Mouse (Mus musculus) neural tube, embryonic 12.5 days (tissue): Measurements from ENCODE around the gene Sspo. TPM values are rescaled to one million over a fixed set of nuclear protein-coding genes. Genes with fewer than 3 reads are reported as not detected.

Source experiments
- ATAC-seq: fragments of 200-750 bp; cut with Nextera tagmentation; 2 replicates; pipeline ENCODE4 v1.8.0; 2017; ENCODE audit warnings: low read depth, mild to moderate bottlenecking, moderate TSS enrichment, moderate library complexity; ENCODE audit not compliant: low FRiP score
- H3K27ac ChIP-seq: fragments of 300-500 bp; sonication (generic); 2 replicates; pipeline ENCODE4 v1.5.1; 2016
- H3K27me3 ChIP-seq: fragments of 300-500 bp; sonication (generic); replicated peaks from 2 replicates; pipeline ENCODE4 v1.6.1; 2016; ENCODE audit warnings: mild to moderate bottlenecking
- H3K36me3 ChIP-seq: fragments of 300-500 bp; sonication (generic); 2 replicates; pipeline ENCODE4 v1.6.1; 2016; ENCODE audit warnings: mild to moderate bottlenecking
- H3K4me1 ChIP-seq: fragments of 300-500 bp; sonication (generic); 2 replicates; pipeline ENCODE4 v1.6.1; 2016
- H3K4me2 ChIP-seq: fragments of 300-500 bp; sonication (generic); replicated peaks from 2 replicates; pipeline ENCODE4 v1.6.1; 2016; ENCODE audit warnings: mild to moderate bottlenecking
- H3K4me3 ChIP-seq: fragments of 300-500 bp; sonication (generic); 2 replicates; pipeline ENCODE4 v1.5.1; 2016
- H3K9ac ChIP-seq: fragments of 300-500 bp; sonication (generic); 2 replicates; pipeline ENCODE4 v1.6.1; 2016; ENCODE audit warnings: mild to moderate bottlenecking
- H3K9me3 ChIP-seq: fragments of 300-500 bp; sonication (generic); 2 replicates; pipeline ENCODE4 v1.6.1; 2016; ENCODE audit warnings: mild to moderate bottlenecking
- WGBS: fragments of 180-500 bp; shearing (Covaris S2); methylation state at CpG from one replicate; pipeline ENCODE4 v1.1.7; 2016; 5-methylcytosine and 5-hydroxymethylcytosine counted together
- polyA plus RNA-seq: library from polyadenylated mRNA; unstranded; fragments of >200 nt; fragmentation: Nextera tagmentation; extraction: Ambion mirVana; gene quantifications from 2 replicates; pipeline ENCODE4 v1.2.1, GENCODE M21; 2016

Sspo gene
- 0.28 and 0.63 TPM in 2 replicates for polyA plus RNA-seq

DNA sequence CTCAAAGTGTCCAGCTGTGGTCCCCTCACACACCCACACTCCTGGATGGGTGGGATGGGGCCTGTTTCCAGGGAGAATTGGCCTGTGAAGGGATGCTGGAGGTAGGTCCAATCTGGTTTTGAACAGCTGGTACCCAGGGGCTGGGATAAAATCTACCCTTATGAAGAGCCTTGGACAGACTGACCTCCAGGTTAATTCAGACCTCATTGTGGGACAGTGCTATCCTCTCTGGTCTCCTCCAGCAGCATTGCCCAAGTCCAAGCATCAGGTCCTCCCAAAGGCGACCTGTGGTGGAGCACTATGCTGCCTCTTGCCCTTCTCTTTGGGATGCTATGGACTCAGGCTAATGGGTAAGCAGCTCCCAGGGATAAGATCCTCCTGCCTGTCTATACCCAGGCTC lies at the start of gene Sspo:
TSS of gene Sspo (plus strand) at position 301 of the 400 bp plus-strand sequence.
- Histone ChIP-seq H3K9me3 (no peaks in the 10 kb centered on the region), H3K27ac (no peak within 1 kb of the TSS), H3K4me1 (peaks cover 8% of the 10 kb centered on the region), H3K4me2 (no peak within 1 kb of the TSS), H3K9ac (no peak within 1 kb of the TSS), H3K4me3 (no peak within 1 kb of the TSS), H3K27me3 (no peaks in the 10 kb centered on the region), H3K36me3 (no peaks in the 10 kb centered on the region)
- ATAC-seq: no peak
- whole genome bisulfite sequencing: 88% methylated on average over 1 of the region's 1 CpGs

DNA sequence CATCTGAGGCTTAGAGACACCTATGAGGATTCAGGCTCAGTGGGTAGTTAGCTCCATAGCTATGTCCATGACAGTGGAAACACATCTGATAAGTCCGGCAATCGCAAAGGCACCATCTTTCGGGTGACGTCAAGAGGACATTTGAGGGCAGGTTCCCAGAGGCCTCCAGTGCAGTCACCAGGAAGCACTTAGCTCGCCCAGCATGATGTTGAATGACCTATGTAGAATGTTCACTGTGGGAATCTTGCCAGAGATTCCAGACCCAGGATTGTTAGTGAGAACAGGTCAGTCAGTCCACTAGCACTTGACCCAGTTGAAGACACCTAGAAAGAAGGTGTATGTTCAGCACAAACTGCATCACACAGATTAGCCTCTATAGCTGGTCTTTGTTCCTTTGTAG lies 48.1 kb upstream of the Sspo start:
- H3K4me2 ChIP-seq: no peak overlapping the region
- H3K9me3 ChIP-seq: no peaks in the 10 kb centered on the region
- H3K27ac ChIP-seq: no peak overlapping the region
- H3K9ac ChIP-seq: no peak overlapping the region
- no peak overlapping the region for H3K4me3 ChIP-seq
- ATAC-seq: no peak
- H3K27me3 ChIP-seq: no peaks in the 10 kb centered on the region
- 94% methylated on average over 5 of the region's 5 CpGs for WGBS
- H3K4me1 ChIP-seq: peaks cover 19% of the 10 kb centered on the region
- peaks cover 15% of the 10 kb centered on the region for H3K36me3 ChIP-seq

DNA sequence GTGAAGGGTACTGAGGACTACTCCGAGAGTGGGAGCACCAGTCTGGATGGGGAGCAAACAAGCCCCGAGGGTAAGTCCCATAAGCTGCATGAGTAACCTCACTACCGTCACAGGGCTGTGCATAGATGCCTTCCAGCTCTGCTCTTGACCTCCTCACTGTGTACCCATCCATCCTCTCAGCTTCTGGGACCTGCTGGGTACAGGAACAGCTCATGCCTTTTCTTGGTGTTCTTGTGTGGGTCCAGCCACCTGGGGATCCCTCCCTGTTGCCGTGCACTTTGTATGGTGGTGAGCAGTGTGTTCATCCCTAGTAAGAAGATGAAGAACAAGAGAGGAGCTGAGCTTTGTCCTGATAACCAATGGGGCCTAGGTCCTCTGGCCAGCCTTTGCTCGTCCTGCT lies 44.0 kb upstream of the Sspo start:
- no peak for ATAC-seq
- H3K36me3 ChIP-seq: peaks cover 57% of the 10 kb centered on the region
- 96% methylated on average over 5 of the region's 5 CpGs for WGBS
- H3K27me3 ChIP-seq: no peaks in the 10 kb centered on the region
- H3K4me1 ChIP-seq: no peaks in the 10 kb centered on the region
- H3K4me3 ChIP-seq: no peak overlapping the region
- no peak overlapping the region for H3K9ac ChIP-seq
- H3K4me2 ChIP-seq: no peak overlapping the region
- no peaks in the 10 kb centered on the region for H3K9me3 ChIP-seq
- H3K27ac ChIP-seq: no peak overlapping the region

DNA sequence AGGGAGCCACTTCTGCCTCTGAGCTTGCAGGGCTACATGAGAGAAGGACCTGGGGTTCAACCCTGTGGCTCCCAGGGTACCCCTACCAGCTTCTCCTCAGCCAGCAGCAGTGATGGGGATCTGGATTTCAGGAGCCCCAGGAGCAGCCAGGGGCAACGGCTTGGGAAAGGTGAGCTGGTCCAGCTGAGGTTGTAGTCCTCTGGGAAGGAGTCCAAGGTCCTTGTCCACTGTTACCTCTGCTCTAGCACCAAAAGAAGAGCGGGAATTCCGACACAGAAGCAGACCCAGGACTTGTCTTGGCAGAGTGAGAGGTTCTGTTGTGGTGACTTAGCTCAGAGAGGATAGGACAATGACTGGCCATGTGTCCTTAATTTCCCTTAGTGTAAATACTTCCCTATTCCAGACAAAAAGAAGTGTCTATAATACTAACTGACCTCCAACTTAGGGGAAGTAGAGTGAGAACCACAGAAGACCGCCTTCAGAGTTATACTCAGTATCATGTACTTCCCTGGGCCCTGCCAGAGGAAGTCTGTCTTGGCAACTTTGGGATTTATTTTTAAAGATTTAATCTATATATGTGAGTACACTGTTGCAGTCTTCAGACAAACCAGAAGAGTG lies 38.2 kb upstream of the Sspo start:
- no peak overlapping the region for H3K4me2 ChIP-seq
- H3K9me3 ChIP-seq: no peaks in the 10 kb centered on the region
- no peaks in the 10 kb centered on the region for H3K4me1 ChIP-seq
- no peak overlapping the region for H3K27ac ChIP-seq
- H3K36me3 ChIP-seq: peaks cover 99% of the 10 kb centered on the region
- no peaks in the 10 kb centered on the region for H3K27me3 ChIP-seq
- no peak overlapping the region for H3K4me3 ChIP-seq
- 96% methylated on average over 4 of the region's 4 CpGs for WGBS
- ATAC-seq: no peak
- no peak overlapping the region for H3K9ac ChIP-seq

DNA sequence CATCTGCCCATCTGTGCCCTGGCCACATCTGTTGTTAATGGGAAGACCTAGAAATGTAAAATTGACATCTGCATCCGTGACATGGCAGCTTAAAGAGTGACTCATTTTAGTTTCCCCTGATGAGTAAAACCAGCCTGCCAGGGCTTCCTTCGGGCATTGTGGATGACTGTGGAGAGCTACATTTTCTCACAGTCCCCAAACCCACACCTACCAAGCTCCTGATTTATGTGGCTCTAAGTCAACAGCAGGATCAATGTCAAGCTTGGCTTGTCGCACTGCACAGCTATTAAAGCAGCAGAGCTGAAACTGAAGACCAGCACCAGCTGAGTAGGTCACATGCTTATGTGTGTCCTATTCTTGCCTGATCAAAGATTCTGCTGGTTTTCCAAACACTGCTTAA lies 37.5 kb upstream of the Sspo start:
- H3K9ac ChIP-seq: no peak overlapping the region
- H3K27me3 ChIP-seq: no peaks in the 10 kb centered on the region
- no peaks in the 10 kb centered on the region for H3K4me1 ChIP-seq
- H3K36me3 ChIP-seq: peaks cover 99% of the 10 kb centered on the region
- no peaks in the 10 kb centered on the region for H3K9me3 ChIP-seq
- WGBS: 82% methylated on average over 3 of the region's 3 CpGs
- no peak overlapping the region for H3K4me3 ChIP-seq
- H3K4me2 ChIP-seq: no peak overlapping the region
- ATAC-seq: no peak
- no peak overlapping the region for H3K27ac ChIP-seq

DNA sequence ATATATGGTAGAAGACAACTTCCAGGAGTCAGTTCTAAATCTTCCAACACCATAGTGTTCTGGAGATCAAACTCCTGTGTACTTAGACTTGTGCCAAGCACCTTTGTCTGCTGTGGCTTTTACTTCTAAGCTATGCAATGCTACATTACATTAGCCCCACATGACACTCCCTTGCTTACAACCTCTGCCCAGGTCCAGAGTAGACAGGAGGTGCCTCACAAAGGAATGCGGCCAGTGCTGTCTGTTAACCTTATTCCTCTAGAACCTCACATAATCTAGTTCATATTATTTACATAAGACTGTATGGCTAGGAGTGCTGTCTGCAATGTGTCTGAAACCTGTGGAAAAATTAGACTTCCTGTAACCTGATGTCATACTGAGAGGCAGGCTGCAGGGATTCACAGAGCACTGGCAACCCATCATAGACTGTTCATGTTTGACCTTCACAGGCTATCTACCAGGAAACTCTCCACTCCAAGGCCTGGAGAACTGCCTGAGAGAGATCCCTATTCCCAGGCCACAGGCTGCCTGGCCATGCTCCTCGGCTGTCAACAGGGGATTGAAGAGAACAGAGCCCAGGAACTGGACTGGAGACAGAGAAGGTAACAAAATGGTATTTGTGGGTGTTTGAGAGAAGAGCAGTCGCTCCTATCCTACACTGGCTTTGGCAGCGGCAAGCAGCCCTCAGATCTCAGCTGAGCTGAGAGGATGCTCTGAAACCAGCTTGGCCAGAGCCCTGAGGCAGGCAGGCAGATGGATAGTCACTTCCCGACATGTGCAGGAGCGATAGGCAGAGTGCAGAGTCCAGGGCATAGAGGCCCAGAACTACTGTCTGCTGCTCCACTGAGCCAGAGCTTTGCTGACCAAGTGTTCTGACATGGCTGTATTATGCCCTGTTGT lies 36.6 kb upstream of the Sspo start:
- H3K27me3 ChIP-seq: no peaks in the 10 kb centered on the region
- 94% methylated on average over 6 of the region's 6 CpGs for WGBS
- ATAC-seq: no peak
- H3K27ac ChIP-seq: no peak overlapping the region
- H3K9ac ChIP-seq: no peak overlapping the region
- no peaks in the 10 kb centered on the region for H3K9me3 ChIP-seq
- H3K36me3 ChIP-seq: peaks cover 99% of the 10 kb centered on the region
- H3K4me2 ChIP-seq: no peak overlapping the region
- H3K4me1 ChIP-seq: no peaks in the 10 kb centered on the region
- H3K4me3 ChIP-seq: no peak overlapping the region

DNA sequence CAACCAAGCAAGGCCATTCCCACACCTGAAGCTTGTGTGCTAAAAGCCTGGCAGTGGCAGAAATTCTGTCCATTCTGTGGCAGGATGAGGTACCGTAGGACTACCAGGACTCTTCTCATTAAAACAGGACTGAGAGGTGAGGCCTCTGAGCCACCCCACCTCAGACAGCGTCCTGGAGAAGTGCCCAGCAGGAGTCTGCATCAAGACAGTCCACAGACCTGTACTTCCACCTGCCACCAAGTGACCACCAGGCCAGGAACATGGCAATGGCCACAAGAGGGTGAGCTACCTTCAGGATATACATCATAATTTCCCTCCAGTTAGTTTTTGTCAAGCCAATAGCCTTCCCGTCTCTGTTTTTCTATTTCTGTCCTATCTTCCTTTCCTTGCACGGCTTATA lies 35.9 kb upstream of the Sspo start:
- Histone ChIP-seq H3K27me3 (no peaks in the 10 kb centered on the region), H3K27ac (no peak overlapping the region), H3K36me3 (peaks cover 99% of the 10 kb centered on the region), H3K4me3 (no peak overlapping the region), H3K9me3 (no peaks in the 10 kb centered on the region), H3K9ac (no peak overlapping the region), H3K4me2 (no peak overlapping the region), H3K4me1 (no peaks in the 10 kb centered on the region)
- ATAC-seq: no peak
- WGBS: 86% methylated on average over 4 of the region's 4 CpGs

DNA sequence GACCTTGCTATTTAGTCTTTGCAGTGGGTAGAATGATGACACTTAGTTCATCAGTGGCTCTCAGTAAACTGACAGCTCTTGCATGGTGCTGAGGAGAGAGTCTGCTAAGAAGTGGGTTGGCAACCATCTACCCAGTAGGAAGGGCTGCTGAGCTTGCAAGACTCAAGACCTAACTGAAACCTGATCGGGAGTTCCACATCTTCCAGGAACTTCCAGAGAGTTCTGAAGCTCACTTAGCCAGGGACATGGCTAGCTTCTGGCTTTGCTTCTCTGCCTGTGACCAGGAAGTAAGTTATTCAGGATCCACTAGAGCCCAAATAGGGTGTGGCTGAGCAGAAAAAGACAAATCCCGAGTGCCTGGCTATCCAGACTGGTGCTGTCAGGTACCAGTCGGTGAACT lies 35.4 kb upstream of the Sspo start:
- WGBS: 87% methylated on average over 3 of the region's 3 CpGs
- Histone ChIP-seq H3K27me3 (no peaks in the 10 kb centered on the region), H3K4me1 (no peaks in the 10 kb centered on the region), H3K27ac (no peak overlapping the region), H3K9ac (no peak overlapping the region), H3K4me3 (no peak overlapping the region), H3K36me3 (peaks cover 99% of the 10 kb centered on the region), H3K4me2 (no peak overlapping the region), H3K9me3 (no peaks in the 10 kb centered on the region)
- ATAC-seq: no peak

DNA sequence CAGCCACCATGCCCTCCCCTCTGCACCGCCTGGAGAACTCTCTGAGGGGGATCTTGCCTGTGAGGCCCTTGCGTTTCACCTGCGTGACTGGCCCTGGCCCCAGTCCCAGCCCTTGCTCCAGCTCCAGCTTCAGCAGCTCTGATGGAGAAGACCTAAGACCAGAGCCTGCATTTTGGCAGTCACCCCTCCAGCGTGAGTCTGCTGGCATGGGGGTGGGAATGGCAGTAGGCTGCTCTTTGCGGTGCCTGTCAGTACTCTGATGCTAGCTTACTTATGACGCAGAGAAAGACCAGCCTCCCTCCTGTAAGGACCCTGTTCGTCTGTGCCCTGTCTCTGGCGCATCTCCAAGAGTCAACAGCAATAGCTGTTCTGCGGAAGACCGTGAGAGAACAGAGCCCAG lies 34.9 kb upstream of the Sspo start:
- H3K4me3 ChIP-seq: no peak overlapping the region
- no peak overlapping the region for H3K27ac ChIP-seq
- no peaks in the 10 kb centered on the region for H3K4me1 ChIP-seq
- 95% methylated on average over 10 of the region's 10 CpGs for WGBS
- H3K36me3 ChIP-seq: peaks cover 99% of the 10 kb centered on the region
- no peak overlapping the region for H3K9ac ChIP-seq
- no peaks in the 10 kb centered on the region for H3K27me3 ChIP-seq
- ATAC-seq: no peak
- H3K4me2 ChIP-seq: no peak overlapping the region
- no peaks in the 10 kb centered on the region for H3K9me3 ChIP-seq

DNA sequence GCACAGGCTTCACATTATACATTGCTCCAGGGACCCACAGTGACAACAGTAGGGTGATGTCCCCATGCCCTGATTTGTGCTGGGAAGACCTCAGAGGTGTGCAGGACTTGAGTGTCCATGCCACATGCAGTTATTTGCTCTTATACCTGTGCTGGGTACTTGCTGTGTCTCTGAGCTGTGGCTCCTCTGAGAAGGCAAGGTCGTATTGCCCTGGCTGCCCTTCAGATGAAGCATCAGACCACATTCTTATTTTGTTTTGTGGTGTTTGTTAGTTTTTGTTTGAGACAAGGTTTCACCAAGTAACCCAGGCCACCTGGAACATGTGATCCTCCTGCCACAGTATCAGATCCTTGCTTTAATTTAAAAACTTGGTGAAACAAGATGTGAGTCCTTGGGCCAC lies 33.1 kb upstream of the Sspo start:
- Histone ChIP-seq H3K9ac (no peak overlapping the region), H3K27me3 (no peaks in the 10 kb centered on the region), H3K4me2 (no peak overlapping the region), H3K4me3 (no peak overlapping the region), H3K9me3 (no peaks in the 10 kb centered on the region), H3K4me1 (no peaks in the 10 kb centered on the region), H3K27ac (no peak overlapping the region), H3K36me3 (peaks cover 85% of the 10 kb centered on the region)
- WGBS: 90% methylated on average over 1 of the region's 1 CpGs
- no peak for ATAC-seq

DNA sequence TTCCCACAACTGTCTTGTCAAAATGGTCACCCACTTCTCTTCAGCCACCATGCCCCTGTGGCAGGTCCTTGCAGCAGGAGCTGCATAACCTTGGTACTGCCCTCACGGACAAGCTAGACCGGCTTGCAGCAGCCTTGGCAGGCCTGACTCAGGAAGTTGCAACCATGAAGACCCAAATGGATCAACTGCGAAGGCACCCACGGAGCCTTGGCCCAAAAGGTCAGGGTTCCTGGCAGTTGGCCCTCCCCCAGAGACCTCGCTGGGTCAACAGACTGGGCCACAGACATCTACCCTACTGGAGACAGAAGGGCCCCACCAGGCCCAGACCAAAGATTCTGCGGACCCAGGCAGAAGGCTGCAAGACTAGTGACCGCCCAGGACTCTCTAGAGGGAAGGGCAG lies 32.4 kb upstream of the Sspo start:
- no peaks in the 10 kb centered on the region for H3K9me3 ChIP-seq
- no peak overlapping the region for H3K27ac ChIP-seq
- H3K36me3 ChIP-seq: peaks cover 78% of the 10 kb centered on the region
- peaks cover 4% of the 10 kb centered on the region; the same call in 1 of the 2 replicates for H3K4me1 ChIP-seq
- no peak for ATAC-seq
- no peak overlapping the region for H3K4me3 ChIP-seq
- 93% methylated on average over 7 of the region's 7 CpGs for WGBS
- no peak overlapping the region for H3K4me2 ChIP-seq
- H3K27me3 ChIP-seq: no peaks in the 10 kb centered on the region
- H3K9ac ChIP-seq: no peak overlapping the region

DNA sequence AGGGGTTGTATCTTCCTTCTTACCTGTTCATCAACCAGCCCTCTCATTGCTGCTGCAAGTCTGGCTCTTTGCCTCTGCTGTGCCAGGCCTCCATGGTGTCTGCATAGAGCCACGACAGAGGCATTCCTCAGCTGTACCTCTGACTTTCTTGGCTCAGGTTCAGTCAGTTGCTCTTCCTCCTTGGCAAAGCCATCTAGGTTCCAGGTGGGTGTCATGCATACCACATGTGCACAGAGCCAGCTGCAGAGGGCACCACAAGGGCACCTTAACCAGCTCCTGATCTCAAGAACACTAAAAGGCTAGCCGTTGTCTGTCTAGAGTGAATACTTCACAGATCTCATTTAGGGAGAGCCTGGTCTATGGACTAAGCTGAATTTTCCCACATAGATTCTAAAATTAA lies 31.5 kb upstream of the Sspo start:
- Histone ChIP-seq H3K27me3 (no peaks in the 10 kb centered on the region), H3K4me1 (peaks cover 4% of the 10 kb centered on the region; the same call in 1 of the 2 replicates), H3K36me3 (peaks cover 69% of the 10 kb centered on the region), H3K27ac (no peak overlapping the region), H3K9ac (no peak overlapping the region), H3K9me3 (no peaks in the 10 kb centered on the region), H3K4me2 (no peak overlapping the region), H3K4me3 (no peak overlapping the region)
- ATAC-seq: no peak
- 90% methylated on average over 2 of the region's 2 CpGs for WGBS
